Mouse (Mus musculus): ENCODE results near the gene Helz.

- TF ChIP-seq CTCF (IDR thresholded peaks at IDR 0.05; ENCODE audit: insufficient read depth, low read depth, low read length) (no peak), POLR2A (IDR thresholded peaks at IDR 0.05; ENCODE audit: insufficient read depth, low read depth, low read length) (no peak)
These were observed 28.5 kb downstream of the Helz start for GRCm38 (mm10) chr11:107576186-107576585.
